Mouse (Mus musculus): ENCODE data around the gene Olfr1389.
"Not testable (repeated sequence)": the region's sequence is repeated elsewhere in the genome, so short reads cannot be mapped to it uniquely, and the experiment has no call there.

Olfr1389 gene

DNA sequence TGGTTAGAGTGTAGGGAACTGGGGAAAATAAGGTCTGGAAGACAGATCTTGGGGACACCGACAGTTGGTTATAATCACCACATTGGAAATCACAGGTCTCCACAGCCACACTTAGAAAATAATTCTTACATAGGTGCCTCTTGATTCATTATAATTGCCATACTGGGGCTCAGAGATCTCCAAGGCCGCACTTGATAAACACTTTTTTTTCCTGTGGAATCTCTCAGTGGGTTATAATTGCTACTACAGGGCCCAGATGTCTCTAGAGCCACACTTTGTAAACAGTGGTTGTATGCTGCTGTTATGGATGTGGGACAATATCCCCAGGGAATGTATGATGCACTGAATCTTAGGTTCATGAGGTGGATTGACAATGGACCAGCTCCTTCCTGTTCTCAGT lies at the start of gene Olfr1389:
Gene Olfr1389, plus strand, starts transcription at position 301 of the 400 bp plus-strand sequence.
- in situ Hi-C loops (cut with MboI, MseI), result loop anchor here (25.0 kb wide), 1 partner anchor 260 kb away; the partner anchor contains the start of gene Olfr1394

DNA sequence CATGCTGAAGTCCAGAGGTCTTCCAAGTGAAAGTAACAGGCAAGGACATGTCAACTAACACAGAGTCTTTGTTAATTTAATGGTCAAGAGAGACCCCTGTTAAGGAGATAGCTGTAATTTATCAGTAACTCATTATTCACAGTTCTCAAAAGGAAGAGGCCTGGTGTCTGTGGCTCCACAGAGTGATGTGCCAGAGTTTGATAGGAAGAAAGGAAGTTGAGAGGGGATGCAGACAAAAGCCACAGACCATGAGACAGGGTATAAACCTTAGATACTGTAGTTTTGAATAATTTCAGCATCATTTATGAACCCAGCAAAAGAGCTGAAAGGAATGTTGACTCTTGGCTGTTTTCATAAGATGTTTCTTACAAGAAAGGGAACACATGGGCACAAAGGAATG lies 39.7 kb upstream of the Olfr1389 start:
- in situ Hi-C loops (cut with MboI, MseI), result no loop called here

DNA sequence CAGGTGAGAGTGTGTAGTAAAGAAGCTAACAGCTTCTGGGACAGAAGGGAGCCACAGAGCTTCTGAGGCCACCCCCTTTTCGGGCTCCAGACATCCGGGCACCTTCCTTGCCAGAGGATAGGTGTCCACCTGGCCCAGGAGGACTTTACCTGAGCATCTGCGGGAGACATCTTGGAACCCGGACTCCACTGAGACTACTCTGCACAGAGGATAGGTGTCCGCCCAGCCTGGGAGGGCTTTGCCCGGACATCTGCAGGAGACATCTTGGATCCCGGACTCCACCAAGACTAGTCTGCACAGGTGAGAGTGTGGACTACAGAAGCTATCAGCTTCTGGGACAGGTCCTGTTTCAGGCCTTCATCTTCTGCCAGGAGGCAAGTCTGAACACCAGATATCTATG lies 36.7 kb upstream of the Olfr1389 start:
- in situ Hi-C loops (cut with MboI, MseI), result not testable (repeated sequence)

DNA sequence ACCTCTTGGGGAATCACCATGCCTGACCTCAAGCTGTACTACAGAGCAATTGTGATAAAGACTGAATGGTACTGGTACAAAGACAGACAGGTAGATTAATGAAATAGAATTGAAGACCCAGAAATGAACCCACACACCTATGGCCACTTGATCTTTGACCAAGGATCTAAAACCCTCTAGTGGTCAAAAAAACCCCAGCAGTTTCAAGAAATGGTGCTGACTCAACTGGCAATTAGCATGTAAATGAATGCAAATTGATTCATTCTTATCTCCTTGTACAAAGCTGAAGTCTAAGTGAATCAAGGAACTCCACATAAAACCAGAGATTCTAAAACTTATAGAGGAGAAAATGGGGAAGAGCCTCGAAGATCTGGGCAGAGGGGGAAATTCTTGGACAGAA lies 30.2 kb upstream of the Olfr1389 start:
- in situ Hi-C loops (cut with MboI, MseI), result not testable (repeated sequence)

DNA sequence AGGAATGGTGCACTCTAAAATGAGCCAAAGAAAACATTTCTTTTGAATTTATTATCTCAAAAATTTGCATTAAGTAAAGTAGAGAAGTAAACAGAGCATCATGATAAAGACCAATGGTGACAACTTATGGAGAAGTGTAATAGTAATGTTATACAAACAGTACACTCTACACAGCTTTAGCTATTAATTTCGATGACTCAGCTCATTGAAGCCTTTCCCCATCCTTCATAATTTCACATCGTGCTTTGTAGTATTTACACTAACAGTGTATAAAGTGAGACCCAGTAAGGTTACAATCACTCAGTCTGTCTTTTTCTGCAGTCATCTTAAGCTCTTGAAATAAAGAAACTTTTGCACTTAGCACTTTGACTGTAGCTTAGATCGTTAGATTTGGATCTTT lies 16.1 kb upstream of the Olfr1389 start:
- in situ Hi-C loops (cut with MboI, MseI), result loop anchor here (25.0 kb wide), 1 partner anchor 244 kb away; the partner anchor contains the start of gene Olfr1394

DNA sequence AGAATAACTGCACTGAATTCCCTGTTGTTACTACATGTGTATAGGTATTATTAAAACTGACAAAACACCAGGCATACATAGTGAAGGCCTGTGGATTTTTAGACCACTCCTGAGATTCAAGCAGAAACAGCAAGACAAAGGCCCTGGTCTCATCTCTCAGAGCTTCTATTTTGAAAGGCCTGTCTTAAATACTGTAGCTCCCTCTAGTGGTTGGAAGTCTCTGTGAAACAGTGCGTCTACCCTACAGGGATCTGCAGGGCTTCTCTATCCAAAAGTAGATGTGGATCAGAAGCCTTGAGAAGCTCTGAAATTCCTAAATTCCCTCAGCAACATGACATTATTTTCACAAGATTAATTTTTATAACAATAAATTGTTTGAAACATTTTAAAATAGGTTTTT lies 12.3 kb upstream of the Olfr1389 start:
- in situ Hi-C loops (cut with MboI, MseI), result loop anchor here (25.0 kb wide), 1 partner anchor 248 kb away; the partner anchor contains the start of gene Olfr1394

DNA sequence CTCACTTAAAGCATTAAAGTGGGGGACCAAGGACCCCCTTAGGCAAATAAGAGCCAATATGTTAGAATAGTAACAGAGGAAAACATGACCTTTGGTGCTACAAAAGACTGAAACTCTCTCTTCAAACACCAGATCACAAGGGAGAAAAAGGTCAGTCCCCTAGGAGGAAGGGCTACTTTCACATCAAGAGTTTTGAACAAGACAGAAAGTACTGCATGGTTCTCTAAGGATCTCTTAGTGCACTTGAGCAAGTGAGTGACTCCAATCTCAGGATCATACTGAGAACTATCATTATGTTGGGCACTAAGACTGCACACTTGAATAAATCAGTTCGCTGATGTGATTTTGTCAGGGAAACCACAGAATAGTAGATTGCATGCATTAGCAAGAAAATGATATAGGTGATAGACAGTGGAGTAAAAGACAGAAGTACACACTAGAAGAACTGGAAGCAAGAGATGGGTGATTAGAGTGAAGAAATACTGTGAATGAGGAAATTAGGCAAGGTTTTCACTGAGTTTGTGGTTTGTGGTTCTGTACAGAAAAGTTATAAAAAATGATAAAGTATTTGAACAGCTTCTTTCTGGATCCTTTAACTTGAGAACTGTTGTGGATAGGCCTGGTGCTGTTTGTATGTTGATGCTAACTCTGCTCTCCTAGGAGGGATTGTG lies 2.5 kb downstream of the Olfr1389 start:
- in situ Hi-C loops (cut with MboI, MseI), result no loop called here

DNA sequence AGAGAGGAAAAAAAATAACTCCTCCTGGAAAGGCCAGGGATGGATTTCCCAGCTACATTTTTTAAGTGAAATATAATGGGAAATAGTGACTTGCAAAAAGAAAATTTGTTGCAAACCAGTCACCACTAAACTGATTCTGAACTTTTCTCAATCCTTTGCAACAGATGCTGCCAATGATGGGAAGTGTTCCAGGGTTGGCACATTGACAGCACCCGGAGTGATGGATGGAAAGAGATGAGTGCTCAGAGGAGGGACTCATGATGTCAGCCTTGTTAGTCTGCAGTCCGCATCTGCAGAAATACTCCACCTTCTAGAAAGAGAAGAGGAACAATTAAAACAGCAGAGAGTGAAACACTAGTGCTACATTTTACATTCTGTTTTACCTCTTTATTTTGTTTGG lies 6.8 kb downstream of the Olfr1389 start:
- in situ Hi-C loops (cut with MboI, MseI), result no loop called here

DNA sequence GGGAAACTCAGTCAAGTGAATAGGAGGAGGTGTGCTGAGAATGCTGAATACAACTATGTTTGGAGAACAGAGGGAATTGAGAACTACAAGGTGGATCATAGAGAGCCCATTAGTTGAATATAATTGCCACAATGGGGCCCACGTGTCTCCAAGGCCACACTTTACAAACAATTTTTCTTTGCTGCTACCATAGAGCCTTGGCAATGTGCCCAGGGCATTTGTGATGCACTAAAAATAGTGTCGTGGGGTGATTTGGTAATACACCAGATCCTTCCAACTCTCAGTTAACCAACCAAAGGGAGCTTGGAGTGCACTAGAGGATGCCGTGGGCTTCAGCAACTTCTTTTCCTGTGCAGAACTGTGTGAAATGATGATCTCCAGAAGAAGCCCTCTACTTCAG lies 13.5 kb downstream of the Olfr1389 start, which contains the start of gene Olfr1388:
Gene Olfr1388, plus strand, starts transcription at position 214 of the 400 bp plus-strand sequence.
- in situ Hi-C loops (cut with MboI, MseI), result no loop called here

DNA sequence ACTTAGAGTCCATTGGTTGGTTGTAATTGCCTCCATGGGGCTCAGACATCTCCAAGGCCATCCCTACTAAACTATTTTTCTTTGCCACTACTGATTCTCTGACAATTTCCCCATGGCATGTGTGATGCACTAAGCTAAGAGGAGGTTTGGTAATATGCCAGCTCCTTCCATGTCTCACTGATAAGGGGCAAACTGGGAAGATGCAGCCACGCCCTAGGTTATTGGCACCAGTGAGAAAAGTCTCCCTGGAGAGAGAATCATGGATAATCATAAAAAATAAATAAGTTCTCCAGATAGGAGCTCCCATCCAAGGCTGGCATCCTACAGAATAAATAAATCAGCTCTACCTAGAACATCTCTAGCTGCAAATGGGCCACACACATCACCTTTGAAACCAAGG lies 32.2 kb downstream of the Olfr1389 start, which contains the start of gene Olfr1387:
Gene Olfr1387, plus strand, starts transcription at position 301 of the 400 bp plus-strand sequence.
- in situ Hi-C loops (cut with MboI, MseI), result no loop called here

DNA sequence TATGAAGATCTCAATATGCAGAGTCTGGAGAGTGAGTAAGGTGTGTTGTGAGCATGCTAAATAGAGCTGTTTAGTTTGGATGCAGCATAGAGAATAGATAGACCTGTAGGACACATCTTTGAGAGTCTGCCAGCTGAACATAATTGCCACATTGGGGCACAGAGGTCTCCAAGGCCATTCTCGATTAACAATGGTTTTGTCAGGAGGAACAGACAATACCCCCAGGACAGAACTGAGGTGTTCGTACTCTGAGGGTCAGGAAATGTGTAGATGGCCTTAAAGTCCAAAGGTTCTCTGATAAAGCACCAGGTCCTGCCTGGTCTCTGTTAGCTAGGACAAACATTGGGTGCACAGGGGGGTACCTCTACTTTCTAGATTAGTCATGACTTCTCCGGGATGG lies 41.9 kb downstream of the Olfr1389 start, which contains the start of gene Olfr1386:
Gene Olfr1386, plus strand, starts transcription at position 301 of the 400 bp plus-strand sequence.
- in situ Hi-C loops (cut with MboI, MseI), result not testable (repeated sequence)
